Mouse (Mus musculus) retina, postnatal 7 days (tissue): ENCODE measurements around the gene Crlf2.

Experiments used
- DNase-seq: peaks from one replicate; pipeline ENCODE4 v3.0.0-alpha.2; 2012; ENCODE audit warnings: low read depth, low spot score

Gene Crlf2

DNA sequence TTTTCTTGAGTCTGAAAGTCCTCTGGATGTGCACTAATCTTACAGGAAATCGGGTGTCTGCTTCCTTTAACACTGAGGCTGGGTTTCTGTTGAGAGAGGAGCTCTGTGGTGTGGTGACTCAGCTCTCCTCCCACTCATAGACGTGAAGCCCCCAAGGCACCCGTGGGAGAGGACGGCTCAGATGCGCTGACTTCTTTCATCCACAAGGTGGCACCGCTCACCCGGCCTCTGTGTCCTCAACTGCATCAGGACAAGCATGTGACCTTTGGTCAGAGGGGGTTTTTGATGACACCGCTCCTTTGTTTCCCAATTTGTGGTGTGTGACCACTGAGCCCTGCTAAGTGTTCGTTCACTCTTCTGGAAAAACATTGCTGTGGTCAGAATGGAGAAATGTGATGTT, 10.1 kb downstream of the Crlf2 start:
- no peak for DNase-seq

DNA sequence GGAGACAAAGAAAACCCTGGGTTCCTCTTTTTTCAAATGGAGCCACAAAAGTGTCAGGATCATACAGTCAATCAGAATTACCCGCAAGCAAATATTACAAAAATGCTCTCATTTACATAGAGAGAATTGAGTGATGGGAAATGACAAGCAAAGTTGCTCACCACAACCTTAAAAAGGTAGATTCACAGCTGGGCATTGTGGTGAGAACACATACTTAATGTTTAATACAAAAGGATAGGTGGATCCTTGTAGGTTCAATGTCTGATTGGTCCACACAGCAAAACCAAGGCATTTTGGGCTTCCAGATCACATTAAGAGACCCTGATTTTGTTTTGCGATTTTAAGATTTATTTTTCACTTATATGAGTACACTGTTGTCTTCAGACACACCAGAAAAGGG, 11.7 kb downstream of the Crlf2 start:
- no peak for DNase-seq

DNA sequence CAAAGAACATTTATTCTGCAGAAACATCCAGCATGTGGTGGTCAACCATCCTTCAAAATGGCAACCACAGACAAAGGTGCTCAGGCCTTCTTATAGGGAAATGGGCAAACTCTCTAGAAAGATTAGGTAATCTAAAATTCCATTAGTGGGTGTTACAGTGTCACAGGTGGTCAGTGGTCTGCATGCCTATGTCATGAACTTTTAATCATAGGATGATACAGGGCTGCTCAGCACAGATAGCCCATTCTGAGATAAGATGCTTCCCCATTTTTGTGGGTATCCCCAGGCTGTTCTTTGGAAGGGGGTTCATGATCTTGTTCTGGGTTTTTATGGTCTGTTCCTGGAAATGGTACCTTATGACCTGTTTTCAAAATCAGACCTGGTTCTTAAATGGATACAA, 49.1 kb downstream of the Crlf2 start:
- no peak for DNase-seq

DNA sequence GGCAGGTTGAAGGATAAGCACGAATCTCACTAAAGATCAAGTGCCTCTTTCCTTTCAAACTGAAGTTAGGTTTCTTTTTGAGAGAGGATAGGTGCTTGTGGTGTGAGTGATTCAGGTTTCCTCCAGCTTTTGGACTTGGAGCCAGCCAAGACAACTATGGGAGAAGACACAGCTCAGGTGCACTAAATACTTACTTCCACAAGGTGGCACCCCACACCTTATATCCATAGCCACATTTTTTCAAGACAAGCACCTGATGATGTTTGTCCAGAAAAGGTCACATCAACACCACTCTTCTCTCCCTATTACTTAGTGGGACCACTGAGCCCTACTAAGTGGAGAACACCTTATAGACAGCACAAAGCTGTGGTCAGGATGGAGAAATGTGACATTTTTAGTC, 52.1 kb downstream of the Crlf2 start:
- DNase-seq, result peak; percentile 3
